Mouse (Mus musculus) midbrain, embryonic 16.5 days (tissue): ENCODE results near the gene Gm17727. TPM values are rescaled to one million over a fixed set of nuclear protein-coding genes. Genes with fewer than 3 reads are reported as not detected.
"Not testable (repeated sequence)": the region's sequence is repeated elsewhere in the genome, so short reads cannot be mapped to it uniquely, and the experiment has no call there.

ENCODE experiments used
- ATAC-seq: fragments of 200-750 bp; cut with Nextera tagmentation; 2 replicates; pipeline ENCODE4 v1.8.0; 2017; ENCODE audit warnings: moderate TSS enrichment
- H3K27ac ChIP-seq: fragments of 300-500 bp; sonication (generic); 2 replicates; pipeline ENCODE4 v1.5.1; 2014; ENCODE audit warnings: mild to moderate bottlenecking, low read length, mixed read lengths
- H3K27me3 ChIP-seq: fragments of 300-500 bp; sonication (generic); 2 replicates; pipeline ENCODE4 v1.6.1; 2014; ENCODE audit warnings: low read depth, low read length, mixed read lengths; ENCODE audit not compliant: control insufficient read depth, insufficient read depth
- H3K36me3 ChIP-seq: fragments of 300-500 bp; sonication (generic); 2 replicates; pipeline ENCODE4 v1.6.1; 2014; ENCODE audit warnings: mild to moderate bottlenecking, low read length, moderate library complexity, mixed read lengths; ENCODE audit not compliant: control insufficient read depth, insufficient read depth
- H3K4me1 ChIP-seq: fragments of 300-500 bp; sonication (generic); 2 replicates; pipeline ENCODE4 v1.6.1; 2014; ENCODE audit warnings: mild to moderate bottlenecking, low read length, mixed read lengths; ENCODE audit not compliant: control insufficient read depth, insufficient read depth
- H3K4me2 ChIP-seq: fragments of 300-500 bp; sonication (generic); 2 replicates; pipeline ENCODE4 v1.6.1; 2014; ENCODE audit warnings: mild to moderate bottlenecking, low read length, mixed read lengths
- H3K4me3 ChIP-seq: fragments of 300-500 bp; sonication (generic); 2 replicates; pipeline ENCODE4 v1.5.1; 2014; ENCODE audit warnings: low read depth, mild to moderate bottlenecking, low read length, moderate library complexity, mixed read lengths
- H3K9ac ChIP-seq: fragments of 300-500 bp; sonication (generic); 2 replicates; pipeline ENCODE4 v1.6.1; 2014; ENCODE audit warnings: low read depth, low read length, mixed read lengths
- H3K9me3 ChIP-seq: fragments of 300-500 bp; sonication (generic); replicated peaks from 2 replicates; pipeline ENCODE4 v1.6.1; 2014; ENCODE audit warnings: mild to moderate bottlenecking, low read length, mixed read lengths; ENCODE audit not compliant: control insufficient read depth, poor library complexity, severe bottlenecking
- whole genome bisulfite sequencing: fragments of 180-500 bp; shearing (Covaris S2); extraction: QIAGEN DNeasy Blood & Tissue Kit; methylation state at CpG from one replicate; pipeline ENCODE4 v1.1.7; 2014; 5-methylcytosine and 5-hydroxymethylcytosine counted together
- polyA plus RNA-seq: library from polyadenylated mRNA; unstranded; fragments of >200 nt; fragmentation: Nextera tagmentation; extraction: Ambion mirVana; gene quantifications from 2 replicates; pipeline ENCODE4 v1.2.1, GENCODE M21; 2015

Gm17727 gene
- not detected in 2 replicates for polyA plus RNA-seq

DNA sequence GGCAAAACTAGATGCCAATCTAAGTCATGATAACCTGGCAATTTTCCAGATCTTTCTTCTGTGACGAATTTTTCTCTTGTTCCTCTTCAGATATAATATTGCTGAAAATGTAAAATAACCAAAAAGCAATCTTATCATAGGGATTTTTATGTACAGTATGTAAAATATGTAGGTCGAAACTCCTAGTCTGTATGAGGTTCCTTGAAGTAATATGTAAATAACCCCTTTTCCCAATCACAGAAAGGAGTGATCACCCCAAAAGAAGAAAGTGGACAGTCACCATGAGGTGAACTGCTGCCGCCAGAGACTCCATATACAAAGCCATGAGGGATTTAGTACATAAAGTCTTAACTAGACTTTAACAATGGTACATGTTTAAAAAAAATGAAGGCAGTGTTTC, at the start of gene Gm17727:
Gene Gm17727, minus strand, starts transcription at position 101 of the 400 bp plus-strand sequence.
- no peak within 1 kb of the TSS for H3K9ac ChIP-seq
- H3K36me3 ChIP-seq: no peaks in the 10 kb centered on the region
- ATAC-seq: no peak
- no peaks in the 10 kb centered on the region for H3K27me3 ChIP-seq
- H3K9me3 ChIP-seq: peaks cover 10% of the 10 kb centered on the region; the same call in 1 of the 2 replicates
- no peaks in the 10 kb centered on the region for H3K4me1 ChIP-seq
- no peak within 1 kb of the TSS for H3K4me3 ChIP-seq
- 62% methylated on average over 3 of the region's 3 CpGs for WGBS
- no peak within 1 kb of the TSS for H3K27ac ChIP-seq
- H3K4me2 ChIP-seq: no peak within 1 kb of the TSS

DNA sequence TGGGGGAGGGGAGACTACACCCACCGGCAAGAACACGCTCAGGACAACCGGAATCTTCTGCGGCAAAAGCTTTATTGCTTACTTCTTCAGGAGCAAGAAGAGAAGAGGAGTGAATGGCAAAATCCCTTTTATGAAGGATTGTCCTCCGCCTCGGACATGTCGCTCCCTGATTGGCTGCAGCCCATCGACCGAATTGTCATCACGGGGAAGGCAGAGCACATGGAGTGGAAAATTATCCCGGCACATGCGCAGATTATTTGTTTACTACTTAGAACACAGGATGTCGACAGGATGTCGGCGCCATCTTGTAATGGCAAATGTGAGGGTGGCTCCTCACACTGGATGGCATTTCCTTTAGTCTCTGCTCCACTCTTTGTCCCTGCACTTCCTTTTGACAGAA, 40.0 kb upstream of the Gm17727 start:
- ATAC-seq, H3K9ac ChIP-seq, H3K27ac ChIP-seq, H3K4me3 ChIP-seq, H3K4me2 ChIP-seq, H3K9me3 ChIP-seq, H3K36me3 ChIP-seq, H3K27me3 ChIP-seq, H3K4me1 ChIP-seq: not testable (repeated sequence)
- 94% methylated on average over 15 of the region's 15 CpGs for WGBS

DNA sequence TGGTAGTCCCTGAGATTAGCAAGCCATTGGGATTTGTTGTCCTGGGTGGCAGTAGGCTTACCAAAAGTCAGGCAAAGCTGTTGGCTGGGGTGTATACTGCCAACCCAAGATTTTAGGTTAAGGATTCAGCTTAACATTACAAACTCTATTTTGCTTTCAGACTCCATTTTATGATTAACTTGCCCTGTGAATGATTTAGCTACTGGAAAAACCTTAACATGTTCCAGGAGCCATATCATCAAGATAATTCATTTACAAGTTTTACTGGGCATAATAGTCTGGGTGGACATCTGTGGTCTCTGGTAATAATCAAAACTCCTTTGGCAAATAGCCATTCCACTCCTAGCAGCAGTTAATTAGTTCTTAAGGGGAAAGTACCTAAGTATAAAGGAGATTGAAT, 20.2 kb upstream of the Gm17727 start:
- Histone ChIP-seq H3K27me3 (no peaks in the 10 kb centered on the region), H3K9me3 (no peaks in the 10 kb centered on the region; the same call in none of the 2 replicates), H3K36me3 (no peaks in the 10 kb centered on the region), H3K4me3 (no peak overlapping the region), H3K4me1 (no peaks in the 10 kb centered on the region), H3K4me2 (no peak overlapping the region), H3K27ac (no peak overlapping the region), H3K9ac (no peak overlapping the region)
- no peak for ATAC-seq

DNA sequence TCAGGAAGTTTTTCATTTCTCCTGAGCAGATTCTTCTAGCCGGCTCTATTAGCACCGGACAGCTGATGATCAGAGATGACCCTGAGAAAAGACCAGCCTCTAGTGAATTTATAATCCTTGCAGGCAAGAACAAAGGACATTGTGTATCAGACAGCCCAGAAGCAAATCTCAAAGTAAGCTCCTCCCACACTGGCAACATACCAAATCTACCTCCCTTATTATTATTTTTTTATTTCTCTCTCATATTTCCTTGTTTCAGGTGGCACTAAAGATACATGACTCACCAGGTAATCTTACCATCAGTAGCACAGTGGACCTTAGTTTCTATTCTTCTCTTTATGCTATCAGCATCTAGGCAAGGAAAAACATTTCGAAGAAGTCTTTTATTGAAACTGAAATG, 12.1 kb upstream of the Gm17727 start, which contains the start of the genes Gm27235 and D730048I06Rik:
Gene Gm27235, minus strand, starts transcription at position 101 of the 400 bp plus-strand sequence.
Gene D730048I06Rik, minus strand, starts transcription at position 112 of the 400 bp plus-strand sequence.
- H3K4me2 ChIP-seq: no peak within 1 kb of the TSS
- H3K36me3 ChIP-seq: no peaks in the 10 kb centered on the region
- no peak for ATAC-seq
- no peak within 1 kb of the TSS for H3K9ac ChIP-seq
- H3K4me3 ChIP-seq: no peak within 1 kb of the TSS
- 90% methylated on average over 3 of the region's 3 CpGs for WGBS
- peaks cover 11% of the 10 kb centered on the region for H3K9me3 ChIP-seq
- H3K4me1 ChIP-seq: no peaks in the 10 kb centered on the region
- H3K27me3 ChIP-seq: no peaks in the 10 kb centered on the region
- no peak within 1 kb of the TSS for H3K27ac ChIP-seq

DNA sequence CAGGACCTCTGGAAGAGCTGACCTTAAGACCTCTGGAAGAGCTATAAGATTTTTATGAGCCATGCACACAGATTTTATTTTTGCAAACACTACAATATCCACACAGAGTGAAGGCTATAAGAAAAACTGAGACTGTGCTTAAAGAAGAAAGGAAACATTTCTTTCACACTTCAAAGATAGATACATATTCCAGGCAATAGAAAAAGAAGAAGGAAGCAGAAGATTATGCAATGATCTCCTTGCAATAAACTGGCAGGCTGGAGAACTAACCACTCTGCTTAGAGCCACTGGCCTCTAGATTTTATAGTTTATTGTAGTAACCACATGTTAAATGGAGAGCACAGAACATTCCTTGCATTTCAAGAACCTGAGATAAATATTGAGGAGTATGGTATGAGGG, 21.1 kb downstream of the Gm17727 start:
- Histone ChIP-seq H3K4me2 (no peak overlapping the region), H3K9ac (no peak overlapping the region), H3K9me3 (peaks cover 6% of the 10 kb centered on the region; the same call in 1 of the 2 replicates), H3K27me3 (no peaks in the 10 kb centered on the region), H3K27ac (no peak overlapping the region), H3K4me3 (no peak overlapping the region), H3K4me1 (no peaks in the 10 kb centered on the region), H3K36me3 (no peaks in the 10 kb centered on the region)
- no peak for ATAC-seq

DNA sequence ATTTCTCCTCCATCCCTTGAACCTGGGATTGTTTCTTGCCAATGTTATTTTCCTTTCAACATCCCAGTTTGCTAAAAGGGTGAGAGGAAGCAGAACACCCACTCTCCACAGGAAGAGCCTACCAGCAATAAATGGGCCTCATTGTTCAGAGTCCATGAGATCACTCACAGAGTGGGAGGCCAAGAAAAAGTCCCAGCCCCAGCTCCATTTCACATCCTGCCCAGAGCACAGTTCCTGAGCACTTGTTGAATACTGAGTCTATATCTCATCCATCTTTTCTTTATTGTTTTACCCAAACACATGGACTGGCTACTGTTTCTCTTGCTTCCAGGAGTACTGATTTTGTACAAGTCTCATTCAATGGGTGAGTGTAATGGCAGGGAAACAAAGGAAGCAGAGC, 37.2 kb downstream of the Gm17727 start, which contains the start of gene Gm17677:
Gene Gm17677, plus strand, starts transcription at position 301 of the 400 bp plus-strand sequence.
- no peaks in the 10 kb centered on the region; the same call in 1 of the 2 replicates for H3K9me3 ChIP-seq
- H3K4me2 ChIP-seq: no peak within 1 kb of the TSS
- H3K27ac ChIP-seq: no peak within 1 kb of the TSS
- H3K4me1 ChIP-seq: no peaks in the 10 kb centered on the region
- no peak within 1 kb of the TSS for H3K4me3 ChIP-seq
- no peak within 1 kb of the TSS for H3K9ac ChIP-seq
- H3K27me3 ChIP-seq: no peaks in the 10 kb centered on the region
- no peaks in the 10 kb centered on the region for H3K36me3 ChIP-seq
- no peak for ATAC-seq

Other genes with a start within 250 kb of the Gm17727 start
- gene Ddx25, start 219.6 kb downstream of the Gm17727 start, polyA plus RNA-seq: 31.0 and 32.4 TPM in 2 replicates
- 14.4 and 15.0 TPM in 2 replicates for gene Pus3, start 219.5 kb downstream of the Gm17727 start, polyA plus RNA-seq
- 1.2 and 1.3 TPM in 2 replicates for gene Pate2, start 207.8 kb downstream of the Gm17727 start, polyA plus RNA-seq
- gene Hyls1, start 207.7 kb downstream of the Gm17727 start, polyA plus RNA-seq: 16.0 and 17.9 TPM in 2 replicates
- not detected in 2 replicates for gene Pate4, start 166.2 kb downstream of the Gm17727 start, polyA plus RNA-seq
- not detected in 2 replicates for gene Pate3, start 129.9 kb downstream of the Gm17727 start, polyA plus RNA-seq
- not detected in 2 replicates for gene Pate1, start 90.7 kb downstream of the Gm17727 start, polyA plus RNA-seq
- not detected in 2 replicates for gene Gm17677, start 37.1 kb downstream of the Gm17727 start, polyA plus RNA-seq
- not detected in 2 replicates for gene Gm27235, start 12.0 kb upstream of the Gm17727 start, polyA plus RNA-seq
- not detected in 2 replicates for gene D730048I06Rik, start 12.0 kb upstream of the Gm17727 start, polyA plus RNA-seq
- gene 9230110F15Rik, start 66.0 kb upstream of the Gm17727 start, polyA plus RNA-seq: 0.19 TPM in 1 of 2 replicates, not detected in the other
- gene 9230113P08Rik, start 130.3 kb upstream of the Gm17727 start, polyA plus RNA-seq: not detected in 2 replicates